Mouse (Mus musculus) C2C12 (cell line): ENCODE data around the gene Mdk.

Source experiments
- CTCF ChIP-seq: IDR thresholded peaks from one replicate; pipeline ENCODE4 v1.5.1; 2011; ENCODE audit not compliant: control insufficient read depth, insufficient read depth, insufficient read length
- FOSL1 ChIP-seq: IDR thresholded peaks from one replicate; pipeline ENCODE4 v1.8.0; 2011; ENCODE audit warnings: mild to moderate bottlenecking, low read length; ENCODE audit not compliant: poor library complexity, insufficient read depth, severe bottlenecking

DNA sequence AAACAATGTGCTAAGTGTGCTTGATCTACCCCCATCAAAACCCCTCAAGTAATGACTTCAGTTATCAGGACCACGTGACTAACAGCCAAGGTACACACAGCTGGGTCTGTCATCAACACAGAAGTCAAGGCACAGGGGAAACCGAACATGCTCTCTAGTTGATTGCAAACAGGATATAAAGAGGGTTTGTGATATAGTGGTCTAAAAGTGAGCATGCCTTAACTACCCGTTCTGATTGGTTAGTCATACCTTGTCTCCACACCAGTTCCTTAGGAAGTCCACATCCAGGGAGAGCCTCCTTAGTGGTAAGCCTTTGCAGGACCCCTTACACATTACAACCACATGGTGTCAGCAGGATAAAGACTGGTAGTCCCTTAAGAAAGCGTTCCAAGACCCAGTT lies 12.0 kb downstream of the Mdk start:
- TF ChIP-seq CTCF (no peak), FOSL1 (no peak)
